Mouse (Mus musculus): ENCODE data around the gene Dcun1d4. TPM values are rescaled to one million over a fixed set of nuclear protein-coding genes. Genes with fewer than 3 reads are reported as not detected.
"Not testable (repeated sequence)": the region's sequence is repeated elsewhere in the genome, so short reads cannot be mapped to it uniquely, and the experiment has no call there.

Gene Dcun1d4
- polyA plus RNA-seq, 1 experiment from 2014 or later = 22.6 TPM

DNA sequence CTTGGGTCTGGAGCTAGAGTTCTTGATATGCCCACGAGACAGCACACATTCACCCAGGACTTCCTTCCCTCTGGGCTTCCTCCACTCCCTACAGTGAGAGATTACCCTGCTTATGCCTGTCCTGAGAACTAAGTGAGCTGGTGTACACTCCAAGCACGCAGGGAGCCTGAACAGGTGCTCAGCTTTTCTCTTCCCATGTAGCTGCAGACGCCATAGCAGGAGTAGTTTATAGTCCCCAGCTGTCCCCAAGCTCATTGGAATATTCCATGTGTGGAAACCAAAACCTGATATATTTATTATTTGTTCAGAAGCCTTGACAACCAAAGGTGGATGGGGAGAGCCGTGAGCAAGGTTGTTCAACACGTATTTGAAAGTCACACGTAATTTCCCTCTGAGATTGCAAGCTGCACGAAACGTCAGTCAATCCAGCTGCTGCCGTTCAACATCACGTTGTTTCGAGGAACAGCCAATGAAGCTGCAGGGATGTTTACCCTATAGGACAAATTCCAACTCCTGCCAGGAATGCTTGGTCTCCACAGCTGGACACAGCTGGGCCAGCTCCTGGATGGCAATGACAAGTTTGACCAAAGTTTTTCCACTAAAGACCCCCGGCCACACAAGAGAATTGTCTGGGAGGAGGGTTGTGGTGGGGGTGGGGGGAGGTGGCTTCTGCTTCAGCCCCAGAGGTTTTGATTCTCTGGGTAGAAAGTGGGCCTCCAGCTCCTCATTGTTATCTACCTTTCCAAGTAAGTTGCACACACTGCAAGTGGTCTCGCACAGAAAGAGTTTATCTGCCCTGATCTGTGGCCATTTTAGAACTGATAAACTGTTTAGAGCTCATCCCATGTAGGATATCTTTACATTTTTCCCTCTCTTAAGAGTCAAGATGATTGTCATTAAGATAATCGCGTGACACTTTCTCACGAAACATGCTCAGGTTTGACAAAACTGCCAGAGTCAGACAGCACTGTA is 12.1 kb upstream of the Dcun1d4 start:
- no peak for ATAC-seq (replicated peaks; ENCODE audit: insufficient number of reproducible peaks, low FRiP score, low TSS enrichment)
- no peaks in the 10 kb centered on the region for H3K36me3 ChIP-seq (ENCODE audit: control insufficient read depth, insufficient read depth, low read length)
- no peak overlapping the region for H3K27ac ChIP-seq (ENCODE audit: low read depth, low read length)
- H3K9me3 ChIP-seq (replicated peaks; ENCODE audit: control insufficient read depth, low read length) = no peaks in the 10 kb centered on the region
- no peaks in the 10 kb centered on the region for H3K4me1 ChIP-seq (ENCODE audit: control insufficient read depth, insufficient read depth, low read length)
- H3K9ac ChIP-seq (ENCODE audit: low read depth, low read length) = no peak overlapping the region
- no peak overlapping the region for H3K4me2 ChIP-seq
- no peak overlapping the region for H3K4me3 ChIP-seq (ENCODE audit: low read depth, low read length)
- H3K27me3 ChIP-seq (ENCODE audit: control insufficient read depth, insufficient read depth, low read length) = no peaks in the 10 kb centered on the region
- 75% methylated on average over 16 of the region's 16 CpGs for WGBS (ENCODE audit: insufficient replicate concordance)

DNA sequence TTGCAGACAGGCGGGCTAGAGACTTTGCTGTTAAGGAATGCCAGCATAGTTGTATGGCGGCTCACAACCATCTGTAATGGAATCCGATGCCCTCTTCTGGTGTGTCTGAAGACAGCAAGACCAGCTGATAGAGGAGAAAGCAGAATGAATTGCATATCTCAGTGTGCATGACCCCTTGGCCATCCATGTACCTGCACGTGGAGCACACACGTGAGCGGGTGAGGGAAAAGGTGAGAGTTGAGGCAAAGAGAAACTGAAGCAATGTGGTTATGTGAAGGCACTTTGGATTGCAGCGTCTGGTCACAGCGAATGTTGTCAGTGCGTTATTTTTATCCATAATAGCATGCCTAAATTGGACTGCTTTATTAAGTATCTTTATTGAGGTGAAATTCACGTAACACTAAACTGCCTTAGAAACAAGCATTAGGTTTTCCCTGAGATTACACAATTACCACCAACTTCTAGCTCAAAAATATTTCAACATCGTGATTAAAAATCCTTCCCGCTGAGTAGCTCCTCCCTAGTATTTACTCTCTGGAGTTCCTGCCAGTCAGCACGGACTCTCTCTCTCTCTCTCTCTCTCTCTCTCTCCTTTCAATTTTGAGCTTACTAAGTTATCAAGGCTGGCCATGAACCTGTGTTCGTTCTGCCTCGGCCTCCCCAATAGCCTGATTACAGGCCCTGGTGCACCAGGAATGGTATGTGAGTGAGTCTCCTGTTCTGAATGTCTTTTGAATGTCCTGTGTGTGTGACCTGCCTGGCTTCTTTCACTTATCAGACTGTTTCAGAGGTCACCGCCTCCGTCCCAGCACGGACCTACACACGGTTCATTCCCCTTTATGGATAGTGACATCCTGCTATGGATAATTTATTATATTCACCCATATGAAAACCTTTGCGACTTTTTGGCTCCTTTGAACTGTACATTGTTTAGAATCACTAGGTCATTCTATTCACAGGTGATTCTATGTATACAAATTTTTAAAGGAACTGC is 6.1 kb upstream of the Dcun1d4 start:
- Histone ChIP-seq H3K27me3 (ENCODE audit: control insufficient read depth, insufficient read depth, low read length) (no peaks in the 10 kb centered on the region), H3K4me1 (ENCODE audit: control insufficient read depth, insufficient read depth, low read length) (no peaks in the 10 kb centered on the region), H3K4me2 (no peak overlapping the region), H3K27ac (ENCODE audit: low read depth, low read length) (no peak overlapping the region), H3K36me3 (ENCODE audit: control insufficient read depth, insufficient read depth, low read length) (no peaks in the 10 kb centered on the region), H3K9ac (ENCODE audit: low read depth, low read length) (no peak overlapping the region), H3K4me3 (ENCODE audit: low read depth, low read length) (no peak overlapping the region), H3K9me3 (replicated peaks; ENCODE audit: control insufficient read depth, low read length) (no peaks in the 10 kb centered on the region)
- ATAC-seq (replicated peaks; ENCODE audit: insufficient number of reproducible peaks, low FRiP score, low TSS enrichment) = no peak
- WGBS (ENCODE audit: insufficient replicate concordance) = 84% methylated on average over 20 of the region's 20 CpGs

DNA sequence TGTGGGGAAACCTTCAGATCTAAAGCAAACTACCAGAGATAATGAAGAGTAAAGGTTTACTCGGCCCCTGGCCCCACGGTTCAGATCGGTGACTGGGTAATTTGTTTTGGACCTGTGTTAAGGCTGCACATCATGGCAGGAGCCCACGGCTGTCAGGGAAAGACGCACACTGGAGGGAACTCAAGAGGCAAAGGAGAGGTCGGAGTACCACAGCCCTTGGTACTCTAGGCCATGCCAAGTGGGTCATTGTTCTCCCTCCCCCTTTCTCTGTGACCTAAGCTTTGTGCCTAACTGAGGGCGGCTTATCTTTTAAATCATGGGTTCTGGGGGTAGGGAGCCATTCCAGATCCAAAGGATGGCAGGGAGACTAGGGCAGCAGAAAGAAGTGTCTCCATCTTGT is 601 bp downstream of the Dcun1d4 start:
- Histone ChIP-seq H3K9ac (ENCODE audit: low read depth, low read length) (no peak overlapping the region), H3K9me3 (replicated peaks; ENCODE audit: control insufficient read depth, low read length) (no peaks in the 10 kb centered on the region), H3K4me2 (no peak overlapping the region), H3K36me3 (ENCODE audit: control insufficient read depth, insufficient read depth, low read length) (no peaks in the 10 kb centered on the region), H3K27me3 (ENCODE audit: control insufficient read depth, insufficient read depth, low read length) (no peaks in the 10 kb centered on the region), H3K27ac (ENCODE audit: low read depth, low read length) (no peak overlapping the region), H3K4me1 (ENCODE audit: control insufficient read depth, insufficient read depth, low read length) (no peaks in the 10 kb centered on the region), H3K4me3 (ENCODE audit: low read depth, low read length) (no peak overlapping the region)
- 84% methylated on average over 7 of the region's 7 CpGs for WGBS (ENCODE audit: insufficient replicate concordance)
- no peak for ATAC-seq (replicated peaks; ENCODE audit: insufficient number of reproducible peaks, low FRiP score, low TSS enrichment)

DNA sequence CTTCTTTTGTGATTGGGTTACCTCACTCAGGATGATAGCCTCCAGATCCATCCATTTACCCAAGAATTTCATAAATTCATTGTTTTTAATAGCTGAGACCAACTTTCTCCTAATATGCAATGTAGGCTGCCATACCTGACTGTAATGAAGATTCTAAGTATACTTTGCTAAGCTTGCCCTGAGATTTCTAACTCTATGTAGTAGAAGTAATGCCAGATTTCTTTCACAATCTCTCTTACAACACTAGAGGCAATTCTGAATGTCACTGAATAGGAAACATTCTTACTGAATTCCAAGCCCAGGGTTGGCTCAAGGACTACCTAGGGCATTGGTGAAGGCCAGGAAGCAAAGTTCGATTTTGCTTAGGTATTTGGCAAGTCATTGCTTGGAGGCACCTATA is 1.6 kb downstream of the Dcun1d4 start:
- H3K36me3 ChIP-seq (ENCODE audit: control insufficient read depth, insufficient read depth, low read length); H3K4me3 ChIP-seq (ENCODE audit: low read depth, low read length); H3K9me3 ChIP-seq (replicated peaks; ENCODE audit: control insufficient read depth, low read length); H3K4me2 ChIP-seq; H3K9ac ChIP-seq (ENCODE audit: low read depth, low read length); H3K4me1 ChIP-seq (ENCODE audit: control insufficient read depth, insufficient read depth, low read length); H3K27me3 ChIP-seq (ENCODE audit: control insufficient read depth, insufficient read depth, low read length); ATAC-seq (replicated peaks; ENCODE audit: insufficient number of reproducible peaks, low FRiP score, low TSS enrichment); H3K27ac ChIP-seq (ENCODE audit: low read depth, low read length): not testable (repeated sequence)
- WGBS (ENCODE audit: insufficient replicate concordance) = 85% methylated on average over 1 of the region's 1 CpGs

DNA sequence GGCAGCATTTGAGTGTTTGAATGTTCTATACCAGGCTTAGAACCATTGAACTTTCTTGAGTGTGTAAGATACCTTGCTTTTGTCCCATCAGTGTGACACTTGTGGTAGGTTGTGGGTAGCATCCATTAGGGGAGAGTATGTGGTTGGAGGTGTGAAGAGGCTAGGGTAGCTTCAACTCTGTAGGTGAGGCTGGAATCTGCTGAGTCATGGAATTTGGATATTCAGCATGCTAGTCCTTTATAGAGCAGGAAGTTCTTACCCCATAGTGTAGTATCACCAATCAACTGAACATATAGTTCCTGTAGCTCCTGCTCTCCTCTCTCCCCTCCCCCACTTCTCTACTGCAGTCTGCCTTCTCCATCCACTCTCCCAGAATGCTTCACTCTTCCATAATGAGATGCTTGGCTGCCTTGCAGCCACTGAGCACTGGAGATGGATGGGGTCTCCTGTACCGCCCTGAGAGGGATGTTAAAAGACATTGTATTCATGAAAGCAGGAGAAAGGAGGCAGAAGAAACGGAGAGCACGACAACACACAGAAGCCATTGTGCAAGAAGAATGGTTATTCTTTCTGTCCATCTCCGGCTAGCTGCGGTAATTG is 3.3 kb downstream of the Dcun1d4 start:
- WGBS (ENCODE audit: insufficient replicate concordance) = 66% methylated on average over 5 of the region's 5 CpGs
- Histone ChIP-seq H3K27ac (ENCODE audit: low read depth, low read length) (no peak overlapping the region), H3K4me2 (no peak overlapping the region), H3K9ac (ENCODE audit: low read depth, low read length) (no peak overlapping the region), H3K9me3 (replicated peaks; ENCODE audit: control insufficient read depth, low read length) (no peaks in the 10 kb centered on the region), H3K36me3 (ENCODE audit: control insufficient read depth, insufficient read depth, low read length) (no peaks in the 10 kb centered on the region), H3K4me1 (ENCODE audit: control insufficient read depth, insufficient read depth, low read length) (no peaks in the 10 kb centered on the region), H3K27me3 (ENCODE audit: control insufficient read depth, insufficient read depth, low read length) (no peaks in the 10 kb centered on the region), H3K4me3 (ENCODE audit: low read depth, low read length) (no peak overlapping the region)
- ATAC-seq (replicated peaks; ENCODE audit: insufficient number of reproducible peaks, low FRiP score, low TSS enrichment) = no peak

DNA sequence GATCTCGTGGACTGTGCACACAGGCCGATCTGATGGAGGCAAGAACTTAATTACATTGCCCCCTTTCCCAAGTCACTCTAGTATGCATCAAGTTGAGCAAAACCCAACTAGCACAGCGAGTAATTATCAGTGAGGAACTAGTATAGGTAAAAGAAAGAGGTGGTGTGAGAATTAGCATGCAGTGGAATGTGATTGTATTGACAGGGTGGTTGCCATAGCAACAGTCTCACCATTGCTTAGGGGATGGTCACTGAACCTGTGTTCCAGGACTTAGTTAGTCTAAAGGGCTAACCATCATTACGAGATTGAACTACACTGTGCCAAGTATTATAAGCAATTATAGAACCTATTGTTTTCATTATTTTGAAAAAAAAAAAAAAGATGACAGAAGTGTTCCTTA is 5.7 kb downstream of the Dcun1d4 start:
- Histone ChIP-seq H3K9ac (ENCODE audit: low read depth, low read length) (no peak overlapping the region), H3K9me3 (replicated peaks; ENCODE audit: control insufficient read depth, low read length) (no peaks in the 10 kb centered on the region), H3K36me3 (ENCODE audit: control insufficient read depth, insufficient read depth, low read length) (no peaks in the 10 kb centered on the region), H3K4me2 (no peak overlapping the region), H3K4me1 (ENCODE audit: control insufficient read depth, insufficient read depth, low read length) (peaks cover 3% of the 10 kb centered on the region; the same call in 1 of the 2 replicates), H3K27me3 (ENCODE audit: control insufficient read depth, insufficient read depth, low read length) (no peaks in the 10 kb centered on the region), H3K27ac (ENCODE audit: low read depth, low read length) (no peak overlapping the region), H3K4me3 (ENCODE audit: low read depth, low read length) (no peak overlapping the region)
- ATAC-seq (replicated peaks; ENCODE audit: insufficient number of reproducible peaks, low FRiP score, low TSS enrichment) = no peak
- WGBS (ENCODE audit: insufficient replicate concordance) = 46% methylated on average over 4 of the region's 4 CpGs

DNA sequence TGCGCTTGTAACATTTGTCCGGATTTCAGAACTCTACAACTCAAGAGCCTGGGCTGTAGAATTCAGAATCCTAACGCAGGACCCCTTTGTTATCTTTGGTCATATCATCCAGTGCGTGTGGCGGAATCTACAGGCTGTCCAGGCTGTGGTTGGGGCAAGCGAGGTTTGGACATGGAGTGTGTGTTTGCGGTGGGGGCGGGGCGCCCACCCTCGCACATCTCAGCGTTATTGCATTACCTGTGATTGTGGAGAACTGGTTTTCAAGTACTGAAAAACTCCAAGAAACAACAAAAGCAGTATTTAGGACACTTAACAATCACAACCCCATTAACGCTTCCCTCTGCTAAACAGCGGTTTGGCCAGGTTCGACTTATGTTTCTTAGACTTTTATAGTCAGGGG is 9.1 kb downstream of the Dcun1d4 start:
- WGBS (ENCODE audit: insufficient replicate concordance) = 5% methylated on average over 14 of the region's 14 CpGs
- no peak for ATAC-seq (replicated peaks; ENCODE audit: insufficient number of reproducible peaks, low FRiP score, low TSS enrichment)
- H3K36me3 ChIP-seq (ENCODE audit: control insufficient read depth, insufficient read depth, low read length) = no peaks in the 10 kb centered on the region
- H3K9me3 ChIP-seq (replicated peaks; ENCODE audit: control insufficient read depth, low read length) = no peaks in the 10 kb centered on the region
- peak overlapping the region; percentile 77 for H3K27ac ChIP-seq (ENCODE audit: low read depth, low read length)
- peak overlapping the region; percentile 99 for H3K4me2 ChIP-seq
- peak overlapping the region; percentile 88 for H3K4me3 ChIP-seq (ENCODE audit: low read depth, low read length)
- H3K9ac ChIP-seq (ENCODE audit: low read depth, low read length) = peak overlapping the region; percentile 75
- H3K4me1 ChIP-seq (ENCODE audit: control insufficient read depth, insufficient read depth, low read length) = peaks cover 5% of the 10 kb centered on the region; the same call in 1 of the 2 replicates
- no peaks in the 10 kb centered on the region for H3K27me3 ChIP-seq (ENCODE audit: control insufficient read depth, insufficient read depth, low read length)

DNA sequence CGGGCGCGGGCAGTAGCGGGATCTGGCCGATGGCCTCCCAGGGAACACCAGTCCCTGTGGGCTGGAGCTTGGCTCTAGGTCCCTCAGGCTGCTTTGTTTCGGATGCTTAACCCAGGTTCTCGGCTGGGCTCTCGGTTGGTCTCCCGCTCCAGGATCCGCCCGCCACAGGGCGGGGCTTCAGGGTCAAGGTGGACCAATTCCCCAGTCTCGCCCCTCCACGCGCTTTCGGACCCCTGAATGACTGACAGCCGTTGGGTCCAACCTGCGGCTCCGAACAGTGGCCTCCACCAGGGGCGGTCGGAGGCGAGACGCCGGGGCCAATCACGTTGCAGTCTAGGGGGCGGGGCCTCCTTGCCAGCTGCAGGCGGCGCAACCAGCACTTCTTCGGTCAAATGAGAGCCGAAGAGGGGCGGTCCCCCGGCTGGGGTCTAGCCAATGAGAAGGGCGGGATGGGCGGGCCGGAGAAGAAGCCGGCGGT is 9.8 kb downstream of the Dcun1d4 start:
- peak overlapping the region; percentile 99 for H3K4me2 ChIP-seq
- H3K27me3 ChIP-seq (ENCODE audit: control insufficient read depth, insufficient read depth, low read length) = no peaks in the 10 kb centered on the region
- peaks cover 5% of the 10 kb centered on the region; the same call in 1 of the 2 replicates for H3K4me1 ChIP-seq (ENCODE audit: control insufficient read depth, insufficient read depth, low read length)
- under 1% methylated on average over 37 of the region's 37 CpGs for WGBS (ENCODE audit: insufficient replicate concordance)
- H3K9me3 ChIP-seq (replicated peaks; ENCODE audit: control insufficient read depth, low read length) = no peaks in the 10 kb centered on the region
- H3K36me3 ChIP-seq (ENCODE audit: control insufficient read depth, insufficient read depth, low read length) = no peaks in the 10 kb centered on the region
- peak overlapping the region; percentile 75 for H3K9ac ChIP-seq (ENCODE audit: low read depth, low read length)
- H3K27ac ChIP-seq (ENCODE audit: low read depth, low read length) = peak overlapping the region; percentile 93
- peak; percentile 97 for ATAC-seq (replicated peaks; ENCODE audit: insufficient number of reproducible peaks, low FRiP score, low TSS enrichment)
- H3K4me3 ChIP-seq (ENCODE audit: low read depth, low read length) = peak overlapping the region; percentile 88
